Mouse (Mus musculus): Measurements from ENCODE around the gene Bcl2l12.
A peak's percentile ranks its signal among the peaks of the same experiment; 100 is the strongest.
"Not testable (repeated sequence)": the region's sequence is repeated elsewhere in the genome, so short reads cannot be mapped to it uniquely, and the experiment has no call there.

Gene Bcl2l12

DNA sequence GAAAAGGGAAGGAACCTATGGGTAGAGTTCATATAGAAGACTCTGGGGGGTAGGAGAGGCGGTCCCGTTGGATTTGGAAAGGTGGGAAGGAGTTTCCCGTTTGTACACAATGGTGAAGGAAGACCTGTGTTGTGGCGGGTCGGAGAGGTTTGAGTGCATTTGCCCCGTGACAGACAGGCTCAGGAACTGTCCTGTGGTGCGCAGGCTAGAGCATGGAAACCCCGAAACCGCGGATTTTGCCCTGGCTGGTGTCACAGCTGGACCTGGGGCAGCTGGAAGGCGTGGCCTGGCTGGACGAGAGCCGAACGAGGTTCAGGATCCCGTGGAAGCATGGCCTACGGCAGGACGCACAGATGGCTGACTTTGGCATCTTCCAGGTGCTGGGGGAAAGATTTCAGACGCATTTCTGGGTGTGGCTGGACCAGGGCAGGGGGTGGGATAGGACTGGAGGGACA, at the start of gene Bcl2l12:
Gene Bcl2l12, minus strand, starts transcription at position 212 of the 455 bp plus-strand sequence.
- DNase-seq (ENCODE audit: extremely low spot score, low spot score) = peak; percentile 48

DNA sequence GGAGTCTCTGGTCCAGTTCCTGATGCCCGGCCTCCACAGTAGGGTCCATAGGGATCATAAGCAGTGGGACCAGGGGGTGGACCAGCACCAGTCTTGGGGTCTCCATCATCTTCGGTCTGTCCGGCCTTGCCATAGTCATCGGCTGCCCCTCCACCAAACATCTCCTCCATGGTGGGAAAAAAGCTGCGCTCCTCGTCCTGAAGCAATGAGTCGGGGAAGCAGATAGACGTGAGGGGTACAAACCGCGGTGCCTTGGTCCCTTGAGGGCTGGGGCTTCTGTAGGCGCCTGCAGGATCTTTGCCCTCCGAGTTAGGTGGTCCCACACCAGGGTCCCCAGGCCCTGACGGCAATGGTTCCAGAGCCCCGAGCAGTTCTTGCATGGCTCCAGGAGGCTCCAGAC, 49.0 kb upstream of the Bcl2l12 start:
- DNase-seq (ENCODE audit: extremely low spot score, low spot score) = no peak

DNA sequence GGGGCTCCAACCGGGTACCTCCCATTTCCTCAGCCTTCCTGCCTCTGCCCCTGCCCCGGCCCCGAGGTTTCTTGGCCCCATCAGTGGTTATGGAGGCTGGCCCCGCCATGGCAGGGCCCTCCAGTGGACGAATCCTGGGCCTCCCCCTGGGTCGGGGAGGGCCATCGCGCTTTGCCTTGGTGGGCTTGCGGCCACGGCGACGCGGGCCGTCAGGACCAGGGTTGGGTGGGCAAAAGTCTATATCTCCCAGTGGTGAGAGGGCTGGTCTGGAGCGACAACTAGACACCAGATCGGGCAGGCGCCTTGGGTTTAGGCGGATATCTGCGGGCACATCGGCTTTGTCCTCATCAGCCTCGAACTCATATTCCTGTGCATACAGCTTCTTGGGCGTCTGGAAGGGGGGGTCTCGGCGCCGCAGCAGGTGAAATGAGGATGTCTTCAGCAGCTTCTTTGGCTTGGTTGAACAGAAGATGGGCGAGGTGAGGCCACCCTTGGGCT, 48.4 kb upstream of the Bcl2l12 start:
- DNase-seq (ENCODE audit: extremely low spot score, low spot score) = no peak

DNA sequence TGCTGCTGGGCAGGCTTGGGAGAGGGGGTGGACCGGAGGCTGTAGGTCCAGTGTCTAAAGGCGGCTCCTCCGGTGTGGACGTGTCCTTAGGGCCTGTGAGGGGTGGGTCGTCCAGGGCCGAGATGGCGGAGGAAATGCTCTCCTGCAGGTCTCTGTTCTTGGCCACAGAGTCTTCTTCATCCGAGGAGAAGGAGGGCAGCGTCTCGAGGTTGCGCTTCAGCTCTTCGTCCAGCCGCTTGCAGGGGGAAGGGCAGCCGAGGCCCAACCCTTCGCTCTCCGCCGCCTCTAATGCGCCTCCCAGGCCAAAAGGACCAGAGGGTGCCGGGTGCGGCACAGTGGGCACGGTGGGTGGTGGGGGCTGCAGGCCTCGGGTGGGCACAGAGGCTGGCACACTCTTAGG, 47.2 kb upstream of the Bcl2l12 start:
- DNase-seq (ENCODE audit: extremely low spot score, low spot score) = no peak

DNA sequence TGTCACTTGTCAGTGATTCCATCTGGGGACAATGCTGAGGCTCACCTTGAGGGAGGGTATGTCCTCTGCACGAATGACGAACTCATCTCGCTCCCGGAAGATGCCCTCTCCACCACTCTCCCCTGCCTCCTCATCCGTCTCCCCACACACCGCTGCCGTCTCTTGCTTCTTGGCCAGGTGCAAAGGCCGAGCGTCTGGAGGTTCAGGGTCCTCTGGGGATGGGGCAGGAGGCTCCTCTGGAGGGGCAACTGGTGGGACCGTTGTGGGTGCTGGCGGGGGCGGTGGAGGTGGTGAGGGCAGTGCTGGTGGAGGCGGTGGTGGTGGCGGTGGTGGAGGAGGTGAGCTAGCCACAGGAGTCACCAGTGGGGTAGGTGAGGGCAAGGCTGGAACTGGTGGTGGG, 44.8 kb upstream of the Bcl2l12 start:
- no peak for DNase-seq (ENCODE audit: extremely low spot score, low spot score)

DNA sequence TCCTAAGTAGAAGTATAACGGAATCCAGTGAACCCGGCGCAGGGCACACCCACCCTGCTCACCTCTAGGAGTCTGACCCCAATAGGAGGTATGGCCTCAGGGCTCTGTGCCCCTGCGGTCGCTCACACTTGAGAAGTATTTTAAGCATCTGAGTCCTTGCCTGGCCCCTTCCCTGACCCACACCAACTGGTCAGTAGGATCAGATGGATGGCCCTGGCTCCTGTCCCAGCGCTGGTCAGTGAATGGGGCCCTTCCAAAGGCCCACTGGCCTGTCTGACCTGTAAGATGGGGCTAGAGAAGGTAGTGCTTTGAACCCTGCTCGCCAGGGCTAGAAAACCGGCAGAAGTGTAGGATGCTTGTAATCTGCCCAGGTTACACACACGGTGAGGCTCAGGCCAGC, 42.3 kb upstream of the Bcl2l12 start:
- DNase-seq (ENCODE audit: extremely low spot score, low spot score) = no peak

DNA sequence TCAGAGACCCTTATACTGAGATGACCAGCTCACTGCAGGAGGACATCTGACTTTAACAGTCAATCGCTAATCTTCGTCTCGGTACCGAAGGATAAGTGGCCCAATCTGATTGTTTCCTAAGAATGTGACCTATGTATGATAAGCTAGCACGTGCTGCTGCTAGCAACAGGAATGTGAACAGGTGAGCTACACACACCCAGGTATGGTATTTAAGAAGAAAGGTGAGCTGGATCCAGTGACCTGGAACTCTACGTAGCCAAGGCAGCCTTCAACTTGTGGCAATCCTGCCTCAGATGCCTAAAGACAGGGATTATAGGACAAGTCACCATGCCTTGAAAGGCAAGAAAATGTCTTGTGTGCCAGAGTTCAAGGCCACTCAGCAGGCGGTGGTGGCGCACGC, 39.9 kb upstream of the Bcl2l12 start:
- DNase-seq (ENCODE audit: extremely low spot score, low spot score) = no peak

DNA sequence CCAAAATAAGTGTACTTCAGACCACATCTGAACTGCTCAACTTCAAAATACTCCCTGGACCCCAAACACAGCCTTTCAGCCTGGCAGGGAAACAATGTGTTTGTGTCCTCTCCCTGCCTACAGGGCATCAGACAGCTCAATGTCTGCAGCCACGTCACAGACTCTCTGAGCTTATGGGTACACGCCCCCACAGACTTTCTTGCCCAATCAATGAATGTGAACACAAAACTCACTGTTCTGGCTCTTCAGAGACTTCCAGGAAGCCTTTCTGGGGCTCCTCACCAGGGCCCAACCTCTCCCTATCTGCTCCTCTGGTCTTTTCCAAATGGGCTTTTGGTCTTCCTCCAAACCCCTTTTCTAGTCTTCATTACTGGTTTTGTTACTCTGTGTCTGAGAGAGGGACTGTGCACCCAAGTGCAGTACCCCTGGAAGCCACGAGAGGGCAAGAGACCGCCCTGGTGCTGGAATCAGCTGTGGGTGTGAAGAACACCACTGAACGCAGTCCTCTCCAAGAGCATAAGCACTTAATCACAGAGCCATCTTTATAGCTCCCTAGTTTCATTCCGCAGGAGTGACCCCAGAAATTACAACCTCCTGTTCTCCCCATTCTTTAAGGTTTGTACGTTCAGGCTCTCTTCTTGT, 39.3 kb upstream of the Bcl2l12 start:
- peak; percentile 52 for DNase-seq (ENCODE audit: extremely low spot score, low spot score)

DNA sequence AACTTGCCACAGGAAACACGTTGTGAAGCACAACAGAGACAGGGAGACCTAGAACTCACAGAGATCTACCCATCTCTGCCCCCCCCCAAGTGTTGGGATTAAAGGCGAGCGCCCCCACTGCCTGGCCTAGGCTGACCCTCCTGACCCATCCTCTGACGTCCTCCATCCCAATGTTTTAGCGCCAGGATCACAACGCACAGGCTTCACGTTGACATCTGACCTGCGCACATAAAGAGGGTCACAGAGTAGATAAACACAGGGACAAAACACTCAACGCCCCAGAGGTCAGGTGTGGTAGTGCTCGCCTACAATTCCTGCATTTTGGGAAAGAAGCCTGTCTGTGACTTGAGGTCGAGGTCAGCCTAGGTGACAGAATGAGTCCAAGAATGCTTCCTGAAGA, 38.2 kb upstream of the Bcl2l12 start:
- DNase-seq (ENCODE audit: extremely low spot score, low spot score) = no peak

DNA sequence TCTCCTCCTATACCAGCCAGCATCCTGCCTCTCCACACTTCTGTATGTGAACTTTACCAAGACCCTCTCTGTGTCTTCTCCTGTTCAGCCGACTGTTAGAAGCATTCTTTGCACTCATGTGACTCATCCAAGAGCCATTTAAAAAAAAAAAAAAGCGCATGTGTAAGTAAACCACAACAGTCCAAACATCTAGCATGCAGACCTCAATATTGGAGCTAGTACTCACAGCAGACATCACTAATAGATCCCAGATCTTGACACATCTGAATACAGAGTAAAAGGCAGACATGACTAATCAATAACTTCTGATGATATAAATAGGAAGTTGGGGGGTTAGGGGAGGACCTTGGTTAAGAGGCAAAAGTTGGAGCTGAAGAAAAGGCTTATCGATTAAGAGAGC, 37.1 kb upstream of the Bcl2l12 start:
- no peak for DNase-seq (ENCODE audit: extremely low spot score, low spot score)

DNA sequence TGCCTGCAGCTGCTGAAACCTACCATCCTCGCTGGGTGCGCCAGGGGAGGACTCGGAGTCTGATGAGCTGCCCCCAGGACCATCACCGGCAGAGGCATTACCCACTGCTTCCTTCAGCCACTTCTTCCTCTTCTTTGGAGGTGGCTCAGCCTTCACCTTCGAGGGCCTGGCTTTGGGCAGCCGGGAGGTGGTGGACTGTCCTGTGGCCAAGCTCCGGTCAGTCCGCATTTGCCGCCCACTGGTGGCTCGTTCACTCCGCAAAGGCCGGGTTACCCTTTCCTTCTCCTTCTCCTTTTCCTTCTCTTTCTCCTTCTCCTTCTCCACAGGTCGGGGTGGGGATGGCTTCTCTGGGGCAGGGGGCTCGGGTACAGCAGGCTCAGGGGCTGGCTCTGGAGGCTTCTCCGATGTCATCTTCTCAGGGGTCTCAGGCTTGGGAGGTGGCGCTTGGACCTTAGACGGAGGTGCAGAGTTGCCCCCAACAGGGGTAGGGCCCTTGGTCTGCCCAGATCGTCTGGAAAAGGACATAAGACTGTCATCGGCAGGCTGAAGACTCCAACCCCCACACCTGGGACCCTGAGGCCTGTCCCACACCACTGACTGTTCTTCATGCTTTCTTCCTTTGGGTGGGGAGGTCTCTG, 35.3 kb upstream of the Bcl2l12 start:
- no peak for DNase-seq (ENCODE audit: extremely low spot score, low spot score)

DNA sequence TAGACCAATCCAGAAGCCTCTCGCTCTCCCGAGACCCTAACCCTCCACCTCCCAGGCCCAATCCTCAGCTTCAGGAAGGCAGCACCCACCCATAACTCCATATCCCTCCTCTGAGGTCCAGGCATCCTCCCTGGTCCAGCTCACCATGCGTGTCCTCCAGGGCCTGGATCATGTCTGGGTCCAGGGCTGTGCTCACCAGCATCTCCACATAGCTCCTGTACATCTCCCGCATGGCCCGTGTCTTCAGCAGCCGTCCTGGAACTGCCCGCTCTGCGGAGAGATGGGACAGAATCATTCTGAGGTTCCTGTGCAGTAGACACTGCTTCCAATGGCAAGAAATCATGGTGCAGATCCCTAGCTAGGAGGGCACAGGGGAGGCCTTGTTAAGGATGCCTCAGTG, 32.3 kb upstream of the Bcl2l12 start:
- DNase-seq (ENCODE audit: extremely low spot score, low spot score) = no peak

DNA sequence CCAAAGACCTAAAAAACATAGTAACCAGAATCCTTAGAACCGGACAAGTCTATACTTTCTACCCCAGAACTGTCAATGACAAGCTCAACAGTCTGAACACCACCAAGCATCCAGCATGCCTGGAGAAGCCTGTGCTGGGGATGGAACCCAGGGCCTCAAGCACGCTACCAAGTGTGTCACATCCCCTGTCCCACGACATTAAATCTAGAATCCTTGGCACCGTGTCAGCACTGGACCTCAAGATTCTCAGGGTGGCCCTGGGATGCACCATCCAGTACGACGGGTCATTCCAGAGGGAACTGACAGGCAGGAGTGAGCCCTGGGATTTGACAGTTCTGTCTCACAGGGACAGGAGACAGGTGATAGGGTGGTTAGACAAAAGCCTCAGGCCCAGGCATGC, 31.5 kb upstream of the Bcl2l12 start:
- no peak for DNase-seq (ENCODE audit: extremely low spot score, low spot score)

DNA sequence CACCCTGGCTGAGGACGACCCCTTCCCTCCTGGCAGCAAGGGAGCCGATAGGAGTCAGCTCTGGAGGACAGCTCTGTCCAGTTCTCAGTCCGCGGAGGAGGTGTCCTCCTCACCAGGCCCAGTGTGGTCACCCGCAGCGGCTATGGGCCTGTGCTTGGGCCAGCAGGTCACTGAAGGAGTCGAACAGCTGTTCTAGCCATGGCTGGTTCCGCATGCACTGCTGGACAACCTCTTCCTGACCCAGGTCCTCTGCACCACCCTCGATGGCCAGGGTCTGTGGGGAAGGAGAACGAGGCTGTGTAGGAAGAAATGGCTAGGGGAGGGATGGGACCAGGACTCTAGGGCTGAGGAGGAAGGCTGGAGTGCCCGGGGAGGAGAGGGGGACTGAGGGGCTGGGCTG, 29.8 kb upstream of the Bcl2l12 start:
- no peak for DNase-seq (ENCODE audit: extremely low spot score, low spot score)

DNA sequence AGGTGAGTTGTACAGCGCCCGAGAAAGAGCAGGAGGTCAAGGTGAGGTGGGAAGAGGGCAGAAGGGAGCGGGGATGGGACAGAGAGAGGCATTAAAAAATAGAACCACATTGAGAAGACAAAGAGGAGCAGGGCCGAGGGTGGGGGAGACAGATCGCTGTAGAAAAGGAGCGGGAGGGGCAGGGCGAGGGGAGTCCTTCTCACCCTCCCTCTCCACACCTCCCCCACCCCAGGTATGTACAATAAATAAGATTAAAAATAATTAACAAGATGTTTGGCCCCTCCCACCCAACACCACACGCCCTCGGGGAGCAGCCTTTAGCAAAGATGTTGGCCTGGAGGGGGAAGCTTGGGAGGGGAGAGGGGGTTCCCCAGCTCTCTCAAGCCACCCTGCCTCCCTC, 29.2 kb upstream of the Bcl2l12 start:
- no peak for DNase-seq (ENCODE audit: extremely low spot score, low spot score)

DNA sequence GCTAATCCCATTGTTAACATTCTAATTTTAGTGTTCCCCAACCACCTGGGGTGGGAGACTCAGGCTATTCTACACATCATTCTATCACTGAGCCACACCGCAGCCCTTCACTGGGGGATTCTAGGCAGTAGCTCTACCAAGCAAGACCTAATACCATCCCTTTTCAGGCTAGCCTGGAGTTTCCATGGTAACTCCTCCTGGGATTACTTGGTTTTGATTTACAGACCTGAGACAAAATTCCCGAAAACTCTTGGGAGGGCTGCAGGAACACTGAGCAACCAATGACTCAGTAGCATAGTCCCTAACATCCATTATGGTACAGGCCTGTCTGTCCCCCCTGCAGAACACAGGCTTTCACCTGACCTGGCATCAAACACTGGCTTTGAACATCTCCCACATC, 27.7 kb upstream of the Bcl2l12 start:
- DNase-seq (ENCODE audit: extremely low spot score, low spot score) = no peak

DNA sequence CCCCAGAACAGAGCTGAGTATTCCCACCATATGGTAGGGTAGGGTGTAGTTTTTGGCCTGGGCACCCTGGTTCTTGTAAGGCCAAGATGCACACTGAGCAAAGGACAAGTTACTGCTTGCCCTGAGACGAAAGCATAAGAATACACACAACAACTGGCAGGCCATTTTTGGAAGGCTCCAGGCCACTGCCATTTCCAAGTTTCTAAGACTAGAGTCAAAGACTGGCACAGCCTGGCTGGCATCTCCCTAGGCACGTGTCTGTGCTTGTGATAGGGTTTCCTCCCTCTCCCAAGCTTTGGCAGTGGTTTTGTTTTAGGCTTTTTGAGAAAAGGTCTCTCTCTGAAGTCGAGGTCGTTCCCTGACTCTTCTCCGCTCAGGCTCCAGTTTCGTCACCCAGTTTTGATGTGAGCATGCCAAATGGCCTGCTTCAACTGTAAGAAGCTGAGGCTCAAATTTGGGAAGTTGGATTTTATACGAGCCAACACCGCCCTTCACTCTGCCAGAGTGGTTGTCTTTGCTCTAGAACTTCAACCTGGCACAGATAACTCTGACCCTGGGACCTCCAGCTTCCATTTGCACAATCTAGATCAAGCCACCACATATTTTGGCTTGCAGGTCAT, 27.2 kb upstream of the Bcl2l12 start:
- DNase-seq (ENCODE audit: extremely low spot score, low spot score) = no peak

DNA sequence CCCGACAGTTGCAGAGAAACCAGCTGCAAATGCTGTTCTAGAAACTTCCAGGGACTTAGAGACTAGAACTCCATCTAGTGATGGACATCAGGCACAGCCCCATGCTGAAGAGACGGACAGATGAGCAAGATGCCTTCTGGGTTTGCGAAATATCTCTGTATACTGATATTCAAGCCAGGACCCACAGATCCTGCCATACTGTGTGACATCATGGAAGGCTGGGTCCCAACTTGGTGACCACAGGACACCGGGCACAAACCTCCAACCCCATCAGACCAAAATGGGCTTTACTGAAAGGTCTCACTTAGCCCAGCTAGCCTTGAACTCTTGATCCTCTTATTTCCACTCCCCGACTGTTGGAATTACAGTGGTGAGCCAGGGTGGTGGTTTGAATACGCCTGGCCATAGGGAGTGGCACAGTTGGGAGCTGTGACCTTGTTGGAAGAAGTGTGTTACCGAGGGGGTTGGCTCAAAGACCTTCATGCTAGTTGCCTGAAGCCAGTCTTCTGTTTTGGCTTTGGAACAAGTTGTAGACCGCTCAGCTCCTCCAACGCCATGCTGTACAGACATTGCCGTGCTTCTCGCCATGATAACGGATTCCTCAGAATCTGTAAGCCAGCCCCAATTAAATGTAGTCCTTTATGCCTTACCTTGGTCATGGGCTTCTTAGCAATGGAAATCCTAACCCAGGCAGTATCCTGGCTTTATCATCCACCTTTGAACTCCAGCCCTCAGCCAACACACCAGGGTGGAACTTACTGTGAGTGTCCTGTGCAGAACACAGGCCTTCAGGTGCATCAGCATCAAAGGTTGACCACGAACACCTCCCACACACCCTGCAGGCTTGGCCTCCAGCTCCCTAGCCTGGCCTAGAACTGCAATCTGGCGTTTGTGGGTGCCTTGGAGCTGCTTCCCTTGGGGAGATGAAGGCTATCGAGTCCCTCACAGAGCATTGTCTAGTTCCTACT, 26.1 kb upstream of the Bcl2l12 start:
- DNase-seq (ENCODE audit: extremely low spot score, low spot score) = no peak

DNA sequence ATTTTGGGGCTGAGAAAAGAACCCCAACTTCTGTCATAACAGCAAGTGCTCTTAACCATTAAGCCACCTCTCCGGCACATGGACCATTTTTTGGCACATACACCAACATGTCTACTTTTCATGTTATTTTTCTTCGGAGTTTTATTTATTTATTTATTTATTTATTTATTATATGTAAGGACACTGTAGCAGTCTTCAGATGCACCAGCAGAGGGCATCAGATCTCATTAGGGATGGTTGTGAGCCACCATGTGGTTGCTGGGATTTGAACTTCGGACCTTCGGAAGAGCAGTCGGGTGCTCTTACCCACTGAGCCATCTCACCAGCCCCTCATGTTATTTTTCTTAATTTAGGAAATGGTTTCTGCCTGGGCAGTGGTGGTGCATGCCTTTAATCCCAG, 25.2 kb upstream of the Bcl2l12 start:
- DNase-seq (ENCODE audit: extremely low spot score, low spot score) = not testable (repeated sequence)

DNA sequence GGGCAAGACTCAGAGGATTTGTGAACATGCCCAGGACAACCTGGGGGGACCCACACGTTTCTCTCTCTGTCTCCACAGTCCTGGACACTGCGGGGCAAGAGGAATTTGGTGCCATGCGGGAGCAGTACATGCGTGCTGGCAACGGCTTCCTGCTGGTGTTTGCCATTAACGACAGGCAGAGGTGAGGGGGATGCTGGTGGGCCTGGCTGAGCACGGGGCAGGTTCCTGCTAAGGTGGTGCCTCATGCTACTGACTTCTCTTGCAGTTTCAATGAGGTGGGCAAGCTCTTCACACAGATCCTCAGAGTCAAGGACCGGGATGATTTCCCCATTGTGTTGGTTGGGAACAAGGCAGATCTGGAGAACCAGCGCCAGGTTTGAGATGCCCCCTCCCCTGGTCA, 21.7 kb upstream of the Bcl2l12 start:
- no peak for DNase-seq (ENCODE audit: extremely low spot score, low spot score)

DNA sequence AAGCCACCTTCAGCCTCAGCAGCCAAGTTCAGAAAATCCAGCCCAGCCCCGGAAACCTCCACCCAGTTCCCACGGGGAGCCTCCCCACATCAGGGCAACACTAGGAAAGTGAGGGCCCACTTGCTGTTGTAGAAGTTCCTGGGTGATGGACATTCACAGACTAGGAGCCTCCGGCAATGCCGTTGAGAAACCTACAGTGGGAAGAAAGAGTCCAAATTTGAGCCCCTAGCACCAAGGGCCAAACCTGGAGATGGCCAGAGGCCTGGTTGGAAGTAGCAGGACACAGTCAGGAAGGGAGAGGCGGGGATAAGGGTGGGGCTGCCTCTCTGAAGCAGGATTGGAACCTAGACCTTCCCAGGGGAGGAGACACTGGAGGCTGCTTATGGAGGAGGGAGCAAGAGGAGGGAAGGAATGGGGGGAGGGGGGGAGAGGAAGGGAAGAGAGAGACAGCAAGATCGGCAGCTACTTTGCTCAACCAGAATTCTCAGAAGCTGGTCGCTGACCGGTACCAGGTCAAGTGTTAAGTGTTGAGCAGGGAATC, 20.6 kb upstream of the Bcl2l12 start:
- DNase-seq (ENCODE audit: extremely low spot score, low spot score) = no peak
